Mouse (Mus musculus) kidney, postnatal 10 days (tissue): ENCODE data around the gene Cabp4.

Experiments used
- DNase-seq: peaks from one replicate; pipeline ENCODE4 v3.0.0; 2021; ENCODE audit warnings: mixed read lengths

Cabp4 gene

GRCm38 (mm10) chr19:4164100-4164499, 20.3 kb upstream of the Cabp4 start:
- no peak for DNase-seq

GRCm38 (mm10) chr19:4163543-4163887, 19.7 kb upstream of the Cabp4 start:
- no peak for DNase-seq

GRCm38 (mm10) chr19:4162646-4163542, 19.1 kb upstream of the Cabp4 start, which contains the start of gene Rps6kb2:
Gene Rps6kb2 (minus strand): TSS chr19:4163354.
- peak; percentile 99 for DNase-seq

DNA sequence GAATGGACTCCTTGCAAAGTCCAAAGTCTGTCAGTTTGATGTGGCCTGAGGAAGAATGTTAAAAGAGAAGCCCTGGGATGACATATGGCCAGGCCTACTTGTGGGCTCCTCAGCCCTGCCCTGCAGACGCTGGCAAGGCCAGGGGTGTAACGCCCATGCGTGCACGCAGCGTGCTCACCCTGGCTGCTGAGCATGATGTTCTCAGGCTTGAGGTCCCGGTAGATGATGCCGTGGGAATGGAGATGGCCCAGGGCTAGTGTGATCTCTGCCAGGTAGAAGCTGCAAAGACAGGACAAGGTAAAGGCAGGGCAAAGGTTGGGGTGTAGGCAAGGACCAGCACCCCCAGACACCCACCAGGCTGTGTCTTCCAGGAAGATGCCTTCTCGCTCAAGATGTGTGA, 15.2 kb upstream of the Cabp4 start:
- DNase-seq: no peak

- DNase-seq: no peak
Measured at GRCm38 (mm10) chr19:4156771-4157170, 12.9 kb upstream of the Cabp4 start.

DNA sequence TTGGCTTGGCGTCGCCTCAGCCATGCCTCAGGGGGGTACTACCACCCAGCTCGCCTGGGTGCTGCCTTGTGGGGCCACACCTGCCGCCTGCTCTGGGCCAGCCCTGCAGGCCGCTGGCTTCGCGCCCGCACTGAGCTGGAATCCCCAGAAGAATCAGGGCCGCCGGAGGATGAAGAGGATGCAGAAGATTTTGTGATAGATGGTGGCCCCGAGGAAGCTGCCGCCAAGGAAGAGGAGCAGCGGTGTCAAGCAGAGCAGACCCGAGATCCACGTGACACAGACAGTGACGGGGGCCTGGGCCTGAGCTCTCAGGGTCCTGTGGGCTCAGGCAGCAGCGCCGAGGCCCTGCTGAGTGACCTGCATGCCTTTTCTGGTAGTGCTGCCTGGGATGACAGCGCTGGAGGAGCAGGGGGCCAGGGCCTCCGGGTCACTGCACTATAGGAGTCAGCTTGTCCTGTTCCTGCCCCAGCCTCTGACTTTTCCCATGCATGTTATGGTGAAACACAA, 12.3 kb upstream of the Cabp4 start:
- no peak for DNase-seq

- DNase-seq: no peak
Measured at GRCm38 (mm10) chr19:4155223-4156072, 11.6 kb upstream of the Cabp4 start.

DNA sequence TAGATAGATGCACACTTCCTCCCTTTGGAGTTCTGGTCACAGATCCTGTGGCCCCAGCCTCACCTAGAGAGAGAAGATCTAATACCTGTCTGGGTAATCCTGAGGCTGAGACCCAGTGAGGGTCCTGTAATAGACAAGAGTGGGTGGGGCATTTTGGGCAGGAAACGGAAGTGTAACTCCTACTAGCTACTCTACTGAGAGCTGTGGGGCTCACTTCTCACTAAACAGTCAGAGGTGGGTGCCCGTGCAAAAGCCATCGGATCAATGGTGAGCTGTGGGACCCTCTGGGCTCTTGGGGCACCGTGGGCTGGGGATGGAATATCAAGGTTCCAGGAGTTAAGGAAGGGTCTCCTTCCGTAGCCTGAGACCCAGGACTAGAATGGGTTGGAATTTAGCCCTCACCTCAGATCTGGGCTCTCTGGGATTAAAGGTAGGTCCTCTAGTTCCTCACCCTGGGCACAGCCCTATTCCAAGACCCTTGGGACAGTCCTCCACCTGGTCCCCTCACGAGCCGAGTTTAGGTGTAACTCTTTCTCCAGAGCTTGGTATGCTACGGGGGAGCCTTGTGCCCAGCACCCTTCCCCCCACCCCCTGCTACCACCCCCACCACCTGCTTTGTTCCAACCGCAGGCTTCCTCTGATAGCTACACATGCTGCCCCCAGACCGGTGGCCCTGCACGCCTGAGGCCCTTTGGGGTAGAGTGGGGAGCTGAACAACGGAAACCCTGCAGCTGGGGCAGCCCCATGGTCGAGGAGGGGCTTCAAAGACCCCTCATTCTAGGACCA, 10.8 kb upstream of the Cabp4 start:
- DNase-seq: no peak

GRCm38 (mm10) chr19:4153232-4153654, 9.4 kb upstream of the Cabp4 start, which contains the start of gene Ptprcap:
Gene Ptprcap (plus strand): TSS chr19:4153604.
- no peak for DNase-seq

DNA sequence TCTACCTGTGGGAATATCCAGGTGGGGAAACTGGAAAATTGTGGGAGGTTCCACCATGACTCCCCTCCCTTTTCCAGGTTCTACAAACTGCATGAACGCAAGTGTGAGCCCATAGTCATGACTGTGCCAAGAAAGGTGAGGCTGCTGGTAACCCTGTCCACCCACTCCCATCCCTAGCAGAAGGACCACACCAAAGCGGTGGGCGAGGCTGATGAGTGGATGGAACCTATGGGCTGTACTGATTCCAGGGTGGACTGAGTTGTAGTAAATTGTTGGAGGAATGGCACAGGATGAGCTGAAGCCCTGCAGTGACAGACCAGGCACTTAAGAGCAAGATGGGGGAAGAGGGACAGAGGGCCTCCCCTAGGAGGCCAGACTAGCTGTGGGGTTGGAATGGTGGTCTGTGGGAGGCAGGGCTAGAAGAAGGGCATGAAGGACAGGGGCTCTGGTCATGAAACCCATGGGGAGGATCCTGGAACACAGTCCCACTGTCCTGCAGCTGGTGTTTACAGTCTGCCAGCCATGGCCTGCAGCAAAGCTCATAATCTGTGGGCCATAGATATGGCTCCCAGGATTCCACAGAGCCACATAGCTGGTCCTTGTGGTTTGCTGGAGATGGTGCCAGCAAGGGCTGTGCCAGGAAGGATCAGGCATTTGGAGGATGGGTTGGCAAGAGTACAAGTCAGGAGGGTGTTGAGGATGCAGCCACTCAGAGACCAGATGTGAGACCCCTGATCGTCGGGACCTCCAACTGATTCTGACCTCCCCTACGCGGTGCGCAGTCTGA, 8.8 kb upstream of the Cabp4 start:
- DNase-seq: no peak

DNA sequence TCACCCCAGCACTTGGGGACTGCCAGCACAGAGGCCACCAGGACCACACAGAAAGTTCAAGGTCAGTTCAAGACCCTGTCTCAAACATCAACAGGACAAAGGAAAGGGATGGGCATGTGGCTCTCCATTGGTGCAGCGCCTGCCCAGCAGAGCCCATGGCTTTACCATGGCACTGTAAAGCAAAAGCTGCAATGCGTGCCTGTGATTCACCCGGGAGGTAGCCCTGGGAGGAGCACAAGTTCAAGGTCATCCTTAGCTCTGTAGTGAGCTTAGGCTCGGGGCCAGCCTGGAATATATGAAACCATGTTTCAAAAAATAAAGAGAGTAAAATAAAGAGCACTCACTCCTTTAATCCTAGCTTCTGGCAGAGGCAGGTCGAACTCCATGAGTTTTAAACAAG, 8.1 kb upstream of the Cabp4 start:
- DNase-seq: no peak

DNA sequence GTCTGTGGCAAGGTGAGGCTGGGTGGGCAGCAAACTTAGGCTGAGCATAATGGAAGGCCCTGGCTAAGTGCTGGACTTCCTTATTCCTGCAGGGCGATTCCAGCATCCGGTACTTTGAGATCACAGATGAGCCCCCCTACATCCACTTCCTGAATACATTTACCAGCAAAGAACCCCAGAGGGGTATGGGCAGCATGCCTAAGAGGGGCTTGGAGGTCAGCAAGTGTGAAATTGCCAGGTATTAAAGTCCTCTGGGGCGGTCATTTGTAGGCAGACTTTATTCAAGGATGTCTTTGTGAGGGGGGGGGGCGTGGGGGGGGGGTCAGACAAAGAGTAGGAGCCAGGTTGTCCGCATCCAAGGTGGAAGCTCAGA, 7.6 kb upstream of the Cabp4 start:
- DNase-seq: no peak

GRCm38 (mm10) chr19:4150567-4151487, 7.0 kb upstream of the Cabp4 start:
- DNase-seq: no peak

DNA sequence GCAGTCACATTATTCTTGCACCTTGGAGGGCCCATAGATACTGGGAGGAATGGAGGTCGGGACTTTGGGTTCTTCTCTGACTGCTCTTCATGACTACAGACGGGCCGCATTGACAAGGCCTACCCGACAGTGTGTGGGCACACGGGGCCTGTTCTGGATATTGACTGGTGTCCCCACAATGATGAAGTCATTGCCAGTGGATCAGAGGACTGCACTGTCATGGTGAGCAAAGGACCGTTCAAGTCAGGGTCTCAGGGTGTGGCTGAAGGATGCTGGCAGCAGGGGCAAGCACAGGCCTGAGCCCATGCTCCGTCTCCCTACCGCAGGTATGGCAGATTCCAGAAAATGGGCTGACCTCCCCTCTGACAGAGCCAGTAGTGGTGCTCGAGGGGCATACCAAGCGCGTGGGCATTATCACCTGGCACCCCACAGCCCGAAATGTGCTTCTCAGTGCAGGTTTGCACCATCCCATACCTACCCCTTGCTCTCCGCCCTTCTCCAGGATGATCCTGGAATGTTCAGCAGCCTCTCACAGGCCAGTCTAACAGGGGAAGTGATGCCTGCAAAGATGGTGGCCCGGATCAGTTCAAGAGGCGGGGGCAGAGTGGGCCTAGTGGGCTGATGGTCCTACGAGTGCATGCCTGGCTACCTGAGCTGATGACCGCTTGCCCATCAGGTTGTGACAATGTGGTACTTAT, 6.1 kb upstream of the Cabp4 start:
- DNase-seq: no peak

DNA sequence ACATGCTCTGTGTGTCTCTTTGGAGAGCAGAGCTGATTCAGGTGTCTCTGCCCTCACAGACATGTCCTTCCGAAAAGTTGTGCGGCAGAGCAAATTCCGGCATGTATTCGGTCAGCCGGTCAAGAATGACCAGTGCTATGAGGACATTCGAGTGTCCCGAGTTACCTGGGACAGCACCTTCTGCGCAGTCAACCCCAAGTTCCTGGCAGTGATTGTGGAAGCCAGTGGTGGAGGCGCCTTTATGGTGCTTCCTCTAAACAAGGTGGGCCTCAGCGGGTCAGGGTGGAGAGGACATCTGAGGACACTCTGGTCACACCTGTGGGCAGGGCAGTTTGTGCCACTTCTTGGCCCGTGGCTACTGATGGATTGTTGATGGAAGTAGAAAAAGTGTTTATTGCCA, 5.5 kb upstream of the Cabp4 start:
- DNase-seq: no peak

DNA sequence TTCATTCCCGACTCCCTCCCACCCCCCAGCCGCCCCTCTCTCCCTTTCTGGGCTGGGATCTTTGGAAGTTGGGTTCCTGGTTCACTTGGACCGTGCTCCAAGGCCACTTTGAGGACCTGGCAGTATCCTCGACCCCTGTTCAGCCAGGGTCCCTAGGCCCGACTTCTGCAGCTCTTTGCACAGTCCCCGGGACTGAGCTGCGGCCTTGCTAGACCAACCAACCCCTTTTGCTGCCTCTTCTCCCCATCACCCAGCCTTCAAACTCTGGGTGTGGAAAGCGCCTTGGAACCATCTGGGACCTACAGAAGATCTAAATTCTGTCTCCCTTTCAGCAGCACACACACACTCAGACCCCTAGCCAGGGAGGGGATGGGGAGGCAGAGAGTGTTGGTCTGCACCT, 5.0 kb upstream of the Cabp4 start:
- DNase-seq: no peak

DNA sequence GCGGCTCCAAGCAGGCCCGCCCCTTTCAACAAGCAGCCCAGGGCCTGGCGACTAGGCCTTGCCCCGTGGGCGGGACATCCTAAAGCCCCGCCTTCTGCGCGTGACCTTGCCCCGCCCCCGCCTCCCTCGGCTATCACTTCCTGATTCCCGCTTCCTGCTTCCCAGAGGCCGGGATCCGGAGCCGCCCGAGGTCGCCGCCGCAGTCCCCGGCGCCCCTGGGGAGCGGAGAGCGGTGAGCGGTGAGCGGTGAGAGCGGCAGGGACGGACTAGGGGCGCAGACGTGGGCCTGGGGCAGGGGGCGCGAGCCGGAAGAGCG, 4.6 kb upstream of the Cabp4 start, which contains the start of gene Coro1b:
Coro1b (plus strand) TSS at position 129 of the 316 bp plus-strand sequence.
- DNase-seq: peak; percentile 99

DNA sequence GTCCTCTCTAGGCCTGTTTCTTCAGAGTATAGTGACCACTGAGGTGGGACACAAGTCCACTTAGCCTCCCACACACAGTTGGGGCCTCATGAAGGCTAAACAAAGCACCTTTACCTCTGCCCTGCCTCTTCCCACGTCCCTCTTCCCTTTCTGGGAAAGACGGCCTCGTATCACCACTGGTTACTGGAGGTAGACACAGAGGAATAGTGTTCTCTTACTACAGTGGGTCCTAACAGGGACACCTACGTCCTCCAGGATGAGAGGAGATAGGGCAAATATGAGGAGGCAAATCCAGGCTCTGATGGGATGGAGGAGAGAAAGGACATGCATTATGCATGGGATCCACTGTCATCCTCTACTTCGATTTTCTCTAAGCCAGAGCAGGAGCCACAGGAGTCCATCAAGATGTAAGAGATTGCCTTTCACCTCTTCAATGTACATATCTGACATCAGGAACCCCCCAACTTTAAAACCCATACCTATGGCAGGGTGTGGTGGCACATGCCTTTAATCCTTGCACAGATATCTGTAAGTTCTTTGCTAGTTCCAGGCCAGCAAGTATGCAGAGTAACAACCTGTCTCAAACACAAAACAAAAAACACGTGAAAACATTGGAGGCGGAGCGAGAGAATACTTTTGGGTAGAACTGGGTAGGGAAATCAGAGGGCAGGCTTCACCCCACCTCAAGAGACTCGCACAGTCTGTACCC, 4.1 kb upstream of the Cabp4 start:
- no peak for DNase-seq

- DNase-seq: no peak
Measured at GRCm38 (mm10) chr19:4147022-4147405, 3.2 kb upstream of the Cabp4 start.
